Mouse (Mus musculus) monocyte, adult 5-6 weeks (primary cell): ENCODE results near the gene Olfr1308. TPM values are rescaled to one million over a fixed set of nuclear protein-coding genes. Genes with fewer than 3 reads are reported as not detected.

Experiments
- ATAC-seq: fragments of 153-309, 156-312 bp; replicated peaks from 2 replicates; pipeline ENCODE4 v1.8.0; 2017; ENCODE audit warnings: mild to moderate bottlenecking; ENCODE audit not compliant: low TSS enrichment, insufficient number of reproducible peaks, severe bottlenecking, poor library complexity, low FRiP score
- total RNA-seq: library from RNA; stranded (forward); fragments of 200-1000, 200-491, 200-594 nt; gene quantifications from 3 replicates; pipeline ENCODE4 v1.2.3, GENCODE M21; 2017

Olfr1308 gene
- total RNA-seq, result not detected in 3 replicates

DNA sequence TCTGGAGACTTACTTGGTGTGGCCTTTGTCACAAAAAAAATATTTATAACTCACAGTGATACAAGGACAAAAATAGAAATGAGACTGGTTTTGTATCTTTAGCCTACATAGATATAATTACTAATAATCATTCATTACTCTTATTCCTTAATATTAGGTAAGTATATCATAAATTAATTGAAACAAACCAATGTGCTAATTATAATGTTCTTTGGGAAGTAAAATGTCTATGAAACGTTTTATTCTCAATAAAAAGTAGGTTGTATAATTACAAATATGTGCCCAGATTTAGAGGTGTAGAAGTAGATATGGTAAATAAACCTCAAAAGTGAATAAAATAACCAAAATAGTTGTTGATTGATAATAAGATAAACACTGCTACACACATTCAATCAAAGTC is at the start of gene Olfr1308:
TSS of gene Olfr1308 (minus strand) at position 101 of the 400 bp plus-strand sequence.
- no peak for ATAC-seq

DNA sequence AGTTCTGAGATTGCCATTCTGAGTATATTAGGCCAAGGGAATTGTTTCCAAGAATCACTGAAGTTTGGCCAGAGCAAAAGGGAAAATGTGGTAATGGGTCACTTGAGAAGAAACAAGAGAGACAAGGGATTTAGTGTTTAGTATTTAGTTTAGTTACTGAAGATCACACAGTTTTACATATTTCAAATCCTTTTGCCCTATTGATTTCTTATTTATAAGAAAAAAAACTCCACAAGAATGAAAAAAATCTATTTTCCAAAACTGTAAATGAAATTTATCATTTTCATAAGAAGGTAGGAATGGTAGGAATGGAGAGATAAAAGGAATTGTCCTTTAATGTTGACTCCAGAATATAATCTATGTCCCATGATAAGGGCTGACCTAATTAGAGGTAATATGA is 47.9 kb upstream of the Olfr1308 start, which contains the start of gene Olfr1310:
TSS of gene Olfr1310 (minus strand) at position 101 of the 400 bp plus-strand sequence.
- ATAC-seq, result no peak

DNA sequence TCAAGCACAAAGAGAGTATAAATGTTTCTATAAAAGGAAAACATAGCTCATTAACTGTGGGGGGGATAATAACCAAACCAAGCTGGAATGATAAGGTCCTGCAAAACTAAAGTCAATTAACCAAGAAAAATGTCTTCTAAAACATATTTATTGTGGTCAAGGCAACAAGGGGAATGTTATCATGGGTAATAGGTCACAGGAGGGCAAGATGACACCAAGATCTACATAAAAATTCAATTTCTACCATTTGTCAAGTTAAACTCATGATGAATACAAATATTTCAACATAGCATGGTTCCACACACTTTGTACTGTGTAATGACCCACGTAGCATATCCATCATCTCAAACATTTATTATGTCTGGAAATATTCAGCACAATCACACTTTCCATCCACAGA is 25.4 kb upstream of the Olfr1308 start, which contains the start of gene Olfr1309:
TSS of gene Olfr1309 (minus strand) at position 101 of the 400 bp plus-strand sequence.
- ATAC-seq, result no peak

DNA sequence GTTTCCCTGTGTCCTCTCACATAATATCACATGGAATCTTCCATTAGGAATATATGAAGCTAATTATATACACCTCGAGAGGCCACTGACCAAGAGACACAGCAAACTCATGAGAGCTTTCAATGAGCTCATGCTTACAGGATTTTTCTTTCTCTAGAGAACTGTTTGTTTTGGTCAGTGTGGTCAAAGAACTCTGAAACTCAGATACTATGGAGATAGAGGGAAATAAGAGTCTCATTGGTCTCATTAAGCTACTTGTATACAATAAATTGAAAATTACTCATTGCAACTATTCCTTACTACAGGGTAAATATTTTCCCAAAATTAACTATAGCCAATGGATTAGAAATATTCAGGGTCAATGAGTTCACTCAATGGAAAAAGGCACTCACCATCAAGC is 15.4 kb downstream of the Olfr1308 start, which contains the start of gene Olfr1307:
TSS of gene Olfr1307 (minus strand) at position 101 of the 400 bp plus-strand sequence.
- ATAC-seq, result no peak

DNA sequence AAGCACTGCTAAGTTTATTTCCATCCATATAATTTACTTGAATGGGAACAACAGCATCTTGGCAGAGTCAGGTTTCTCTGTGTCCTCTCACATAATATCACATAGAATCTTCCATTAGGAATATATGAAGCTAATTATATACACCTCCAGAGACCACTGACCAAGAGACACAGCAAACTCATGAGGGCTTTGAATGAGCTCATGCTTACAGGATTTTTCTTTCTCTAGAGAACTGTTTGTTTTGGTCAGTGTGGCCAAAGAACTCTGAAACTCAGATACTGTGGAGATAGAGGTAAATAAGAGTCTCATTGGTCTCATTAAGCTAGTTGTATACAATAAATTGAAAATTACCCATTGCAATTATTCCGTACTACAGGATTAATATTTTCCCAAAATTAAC is 48.6 kb downstream of the Olfr1308 start, which contains the start of gene Olfr1306:
TSS of gene Olfr1306 (minus strand) at position 101 of the 400 bp plus-strand sequence.
- no peak for ATAC-seq

Other genes starting within 250 kb of the Olfr1308 start
- 0.29 TPM in 1 of 3 replicates, not detected in the others for gene Olfr1301, start 213.9 kb downstream of the Olfr1308 start, total RNA-seq
- gene Olfr1302, start 187.5 kb downstream of the Olfr1308 start, total RNA-seq, result not detected in 3 replicates
- not detected in 3 replicates for gene Olfr1303, start 144.6 kb downstream of the Olfr1308 start, total RNA-seq
- not detected in 3 replicates for gene Olfr1305, start 87.8 kb downstream of the Olfr1308 start, total RNA-seq
- gene Olfr1306, start 48.7 kb downstream of the Olfr1308 start, total RNA-seq, result not detected in 3 replicates
- under 0.01 to 0.10 TPM in 2 of 3 replicates, not detected in the other for gene Olfr1307, start 15.5 kb downstream of the Olfr1308 start, total RNA-seq
- not detected in 3 replicates for gene Olfr1309, start 25.3 kb upstream of the Olfr1308 start, total RNA-seq
- gene Olfr1310, start 47.8 kb upstream of the Olfr1308 start, total RNA-seq, result not detected in 3 replicates
- gene Olfr1311, start 59.5 kb upstream of the Olfr1308 start, total RNA-seq, result not detected in 3 replicates
- not detected in 3 replicates for gene Olfr1312, start 85.3 kb upstream of the Olfr1308 start, total RNA-seq
- gene Olfr1313, start 112.9 kb upstream of the Olfr1308 start, total RNA-seq, result not detected in 3 replicates
- gene Olfr1314, start 131.8 kb upstream of the Olfr1308 start, total RNA-seq, result not detected in 3 replicates
- gene Olfr1315-ps1, start 150.5 kb upstream of the Olfr1308 start, total RNA-seq, result not detected in 3 replicates
- gene Olfr1316, start 170.0 kb upstream of the Olfr1308 start, total RNA-seq, result not detected in 3 replicates
- not detected in 3 replicates for gene Olfr1317, start 175.4 kb upstream of the Olfr1308 start, total RNA-seq
- gene Olfr1318, start 189.3 kb upstream of the Olfr1308 start, total RNA-seq, result not detected in 3 replicates